Mouse (Mus musculus): ENCODE data around the gene Megf11. TPM values are rescaled to one million over a fixed set of nuclear protein-coding genes. Genes with fewer than 3 reads are reported as not detected.

The Megf11 gene
- polyA plus RNA-seq, 1 experiment from 2014 or later: 5.6 TPM

GRCm38 (mm10) chr9:64639664-64640063 is 254.2 kb downstream of the Megf11 start:
- DNase-seq (ENCODE audit: low spot score): peak; percentile 30
- H3K27me3 ChIP-seq (ENCODE audit: insufficient read depth, poor library complexity, severe bottlenecking): peaks cover 44% of the 10 kb centered on the region
- 14% methylated on average over 5 of the region's 5 CpGs for WGBS
- H3K4me1 ChIP-seq (replicated peaks): peaks cover 26% of the 10 kb centered on the region
- no peak overlapping the region for H3K4me3 ChIP-seq
- H3K9me3 ChIP-seq: no peaks in the 10 kb centered on the region
- H3K27ac ChIP-seq: no peak overlapping the region
- H3K36me3 ChIP-seq: no peaks in the 10 kb centered on the region

- no peak overlapping the region for H3K4me3 ChIP-seq
- H3K9me3 ChIP-seq: no peaks in the 10 kb centered on the region
- 44% methylated on average over 7 of the region's 7 CpGs for WGBS
- no peak overlapping the region for H3K27ac ChIP-seq
- H3K4me1 ChIP-seq (replicated peaks): peaks cover 10% of the 10 kb centered on the region
- H3K27me3 ChIP-seq (ENCODE audit: insufficient read depth, poor library complexity, severe bottlenecking): peaks cover 10% of the 10 kb centered on the region
- DNase-seq (ENCODE audit: low spot score): no peak
- H3K36me3 ChIP-seq: no peaks in the 10 kb centered on the region
These were observed 258.7 kb downstream of the Megf11 start for GRCm38 (mm10) chr9:64644129-64644528.

- no peak for DNase-seq (ENCODE audit: low spot score)
- H3K27ac ChIP-seq: no peak overlapping the region
- no peaks in the 10 kb centered on the region for H3K9me3 ChIP-seq
- H3K36me3 ChIP-seq: no peaks in the 10 kb centered on the region
- H3K27me3 ChIP-seq (ENCODE audit: insufficient read depth, poor library complexity, severe bottlenecking): peaks cover 9% of the 10 kb centered on the region
- no peak overlapping the region for H3K4me3 ChIP-seq
- WGBS: 95% methylated on average over 3 of the region's 3 CpGs
- peaks cover 9% of the 10 kb centered on the region; the same call in 1 of the 2 replicates for H3K4me1 ChIP-seq (replicated peaks)
These were observed 260.0 kb downstream of the Megf11 start for GRCm38 (mm10) chr9:64645462-64645861.

GRCm38 (mm10) chr9:64649393-64649792 is 264.0 kb downstream of the Megf11 start:
- no peak overlapping the region for H3K27ac ChIP-seq
- 70% methylated on average over 9 of the region's 9 CpGs for WGBS
- no peaks in the 10 kb centered on the region for H3K9me3 ChIP-seq
- no peaks in the 10 kb centered on the region for H3K27me3 ChIP-seq (ENCODE audit: insufficient read depth, poor library complexity, severe bottlenecking)
- H3K4me3 ChIP-seq: no peak overlapping the region
- no peak for DNase-seq (ENCODE audit: low spot score)
- H3K36me3 ChIP-seq: no peaks in the 10 kb centered on the region
- peaks cover 16% of the 10 kb centered on the region; the same call in 1 of the 2 replicates for H3K4me1 ChIP-seq (replicated peaks)

GRCm38 (mm10) chr9:64649892-64650291 is 264.5 kb downstream of the Megf11 start:
- Histone ChIP-seq H3K36me3 (no peaks in the 10 kb centered on the region), H3K4me1 (replicated peaks) (peaks cover 17% of the 10 kb centered on the region; the same call in 1 of the 2 replicates), H3K27ac (no peak overlapping the region), H3K4me3 (no peak overlapping the region), H3K27me3 (ENCODE audit: insufficient read depth, poor library complexity, severe bottlenecking) (no peaks in the 10 kb centered on the region), H3K9me3 (no peaks in the 10 kb centered on the region)
- 8% methylated on average over 2 of the region's 2 CpGs for WGBS
- DNase-seq (ENCODE audit: low spot score): no peak

GRCm38 (mm10) chr9:64651181-64651580 is 265.8 kb downstream of the Megf11 start:
- Histone ChIP-seq H3K27me3 (ENCODE audit: insufficient read depth, poor library complexity, severe bottlenecking) (no peaks in the 10 kb centered on the region), H3K4me3 (no peak overlapping the region), H3K9me3 (no peaks in the 10 kb centered on the region), H3K4me1 (replicated peaks) (peaks cover 18% of the 10 kb centered on the region; the same call in 1 of the 2 replicates), H3K27ac (no peak overlapping the region), H3K36me3 (no peaks in the 10 kb centered on the region)
- DNase-seq (ENCODE audit: low spot score): no peak
- WGBS: 90% methylated on average over 1 of the region's 1 CpGs

- H3K27ac ChIP-seq: no peak overlapping the region
- no peaks in the 10 kb centered on the region for H3K27me3 ChIP-seq (ENCODE audit: insufficient read depth, poor library complexity, severe bottlenecking)
- no peaks in the 10 kb centered on the region for H3K9me3 ChIP-seq
- peaks cover 18% of the 10 kb centered on the region; the same call in 1 of the 2 replicates for H3K4me1 ChIP-seq (replicated peaks)
- no peak for DNase-seq (ENCODE audit: low spot score)
- 78% methylated on average over 4 of the region's 4 CpGs for WGBS
- H3K36me3 ChIP-seq: no peaks in the 10 kb centered on the region
- H3K4me3 ChIP-seq: no peak overlapping the region
These were observed 266.3 kb downstream of the Megf11 start for GRCm38 (mm10) chr9:64651689-64652088.

- Histone ChIP-seq H3K4me1 (replicated peaks) (peaks cover 18% of the 10 kb centered on the region; the same call in 1 of the 2 replicates), H3K27me3 (ENCODE audit: insufficient read depth, poor library complexity, severe bottlenecking) (no peaks in the 10 kb centered on the region), H3K4me3 (no peak overlapping the region), H3K9me3 (no peaks in the 10 kb centered on the region), H3K36me3 (no peaks in the 10 kb centered on the region), H3K27ac (no peak overlapping the region)
- 56% methylated on average over 2 of the region's 2 CpGs for WGBS
- DNase-seq (ENCODE audit: low spot score): no peak
These were observed 266.7 kb downstream of the Megf11 start for GRCm38 (mm10) chr9:64652138-64652537.

GRCm38 (mm10) chr9:64652841-64653361 is 267.5 kb downstream of the Megf11 start:
- Histone ChIP-seq H3K4me1 (replicated peaks) (peaks cover 18% of the 10 kb centered on the region; the same call in 1 of the 2 replicates), H3K27me3 (ENCODE audit: insufficient read depth, poor library complexity, severe bottlenecking) (no peaks in the 10 kb centered on the region), H3K9me3 (no peaks in the 10 kb centered on the region), H3K4me3 (no peak overlapping the region), H3K36me3 (no peaks in the 10 kb centered on the region), H3K27ac (no peak overlapping the region)
- WGBS: 69% methylated on average over 10 of the region's 10 CpGs
- no peak for DNase-seq (ENCODE audit: low spot score)

- Histone ChIP-seq H3K9me3 (no peaks in the 10 kb centered on the region), H3K36me3 (no peaks in the 10 kb centered on the region), H3K4me1 (replicated peaks) (peaks cover 25% of the 10 kb centered on the region), H3K27me3 (ENCODE audit: insufficient read depth, poor library complexity, severe bottlenecking) (no peaks in the 10 kb centered on the region), H3K27ac (no peak overlapping the region), H3K4me3 (no peak overlapping the region)
- WGBS: 79% methylated on average over 10 of the region's 10 CpGs
- DNase-seq (ENCODE audit: low spot score): no peak
These were observed 269.3 kb downstream of the Megf11 start for GRCm38 (mm10) chr9:64654723-64655122.

- H3K4me3 ChIP-seq: no peak overlapping the region
- H3K27ac ChIP-seq: no peak overlapping the region
- no peaks in the 10 kb centered on the region for H3K9me3 ChIP-seq
- H3K36me3 ChIP-seq: no peaks in the 10 kb centered on the region
- H3K27me3 ChIP-seq (ENCODE audit: insufficient read depth, poor library complexity, severe bottlenecking): no peaks in the 10 kb centered on the region
- WGBS: 86% methylated on average over 5 of the region's 5 CpGs
- no peak for DNase-seq (ENCODE audit: low spot score)
- H3K4me1 ChIP-seq (replicated peaks): peaks cover 32% of the 10 kb centered on the region
These were observed 271.2 kb downstream of the Megf11 start for GRCm38 (mm10) chr9:64656613-64657012.

- no peaks in the 10 kb centered on the region for H3K27me3 ChIP-seq (ENCODE audit: insufficient read depth, poor library complexity, severe bottlenecking)
These were observed 274.8 kb downstream of the Megf11 start for GRCm38 (mm10) chr9:64660222-64660621.

GRCm38 (mm10) chr9:64664612-64665011 is 279.2 kb downstream of the Megf11 start:
- WGBS: 6% methylated on average over 1 of the region's 1 CpGs
- H3K27me3 ChIP-seq (ENCODE audit: insufficient read depth, poor library complexity, severe bottlenecking): no peaks in the 10 kb centered on the region
- H3K4me1 ChIP-seq (replicated peaks): peaks cover 43% of the 10 kb centered on the region
- no peak overlapping the region for H3K27ac ChIP-seq
- no peaks in the 10 kb centered on the region for H3K36me3 ChIP-seq
- peak; percentile 12 for DNase-seq (ENCODE audit: low spot score)
- H3K9me3 ChIP-seq: no peaks in the 10 kb centered on the region
- no peak overlapping the region for H3K4me3 ChIP-seq

More at GRCm38 (mm10) chr9:64660222-64660621, 274.8 kb downstream of the Megf11 start:
- DNase-seq (ENCODE audit: low spot score): no peak
- no peaks in the 10 kb centered on the region for H3K36me3 ChIP-seq
- no peaks in the 10 kb centered on the region for H3K9me3 ChIP-seq
- H3K4me1 ChIP-seq (replicated peaks): peaks cover 32% of the 10 kb centered on the region
- H3K4me3 ChIP-seq: no peak overlapping the region
- WGBS: 76% methylated on average over 7 of the region's 7 CpGs
- H3K27ac ChIP-seq: no peak overlapping the region

GRCm38 (mm10) chr9:64666549-64666948 is 281.1 kb downstream of the Megf11 start:
- Histone ChIP-seq H3K9me3 (no peaks in the 10 kb centered on the region), H3K27ac (no peak overlapping the region), H3K27me3 (ENCODE audit: insufficient read depth, poor library complexity, severe bottlenecking) (no peaks in the 10 kb centered on the region), H3K36me3 (no peaks in the 10 kb centered on the region), H3K4me3 (no peak overlapping the region), H3K4me1 (replicated peaks) (peaks cover 33% of the 10 kb centered on the region)
- WGBS: 36% methylated on average over 4 of the region's 4 CpGs
- DNase-seq (ENCODE audit: low spot score): peak; percentile 40
